Mouse (Mus musculus) macrophage (primary cell): ENCODE data around the gene BC003965. TPM values are rescaled to one million over a fixed set of nuclear protein-coding genes. Genes with fewer than 3 reads are reported as not detected.
"Not testable (repeated sequence)": the region's sequence is repeated elsewhere in the genome, so short reads cannot be mapped to it uniquely, and the experiment has no call there.

ENCODE experiments used
- H3K27ac ChIP-seq: fragments of 350-480 bp; formaldehyde crosslinking; 2 replicates; pipeline ENCODE4 v1.9.0; 2021
- H3K36me3 ChIP-seq: fragments of 350-480 bp; formaldehyde crosslinking; 2 replicates; pipeline ENCODE4 v1.9.0; 2021; ENCODE audit errors: inconsistent target
- H3K4me3 ChIP-seq: fragments of 350-480 bp; formaldehyde crosslinking; 2 replicates; pipeline ENCODE4 v1.9.0; 2021; ENCODE audit errors: inconsistent target
- H3K79me2 ChIP-seq: fragments of 350-480 bp; formaldehyde crosslinking; 2 replicates; pipeline ENCODE4 v1.9.0; 2021; ENCODE audit errors: inconsistent target
- WGBS: methylation state at CpG from one replicate; pipeline ENCODE4 v1.1.7; 2026; ENCODE audit warnings: inconsistent platforms; ENCODE audit not compliant: missing documents; 5-methylcytosine and 5-hydroxymethylcytosine counted together
- polyA plus RNA-seq: library from polyadenylated mRNA; stranded (reverse); fragments of 250-400 nt; gene quantifications from 3 replicates; pipeline ENCODE4 v1.2.4, GENCODE M21; 2018; ENCODE audit warnings: inconsistent platforms

Gene BC003965
- polyA plus RNA-seq, 1 experiment from 2014 or later: 3.5 TPM

- H3K27ac ChIP-seq: no peak overlapping the region
- 69% methylated on average over 7 of the region's 7 CpGs for WGBS
- no peaks in the 10 kb centered on the region for H3K79me2 ChIP-seq
- H3K4me3 ChIP-seq: no peak overlapping the region
- H3K36me3 ChIP-seq: peaks cover 5% of the 10 kb centered on the region; the same call in 1 of the 2 replicates
Observed at GRCm38 (mm10) chr17:25224586-25225222, 40.4 kb downstream of the BC003965 start.

- no peak overlapping the region for H3K4me3 ChIP-seq
- 88% methylated on average over 4 of the region's 4 CpGs for WGBS
- peaks cover 8% of the 10 kb centered on the region; the same call in 1 of the 2 replicates for H3K36me3 ChIP-seq
Observed at GRCm38 (mm10) chr17:25225659-25226058, 41.3 kb downstream of the BC003965 start.

GRCm38 (mm10) chr17:25227991-25228390 lies 43.6 kb downstream of the BC003965 start:
- Histone ChIP-seq H3K36me3 (peaks cover 14% of the 10 kb centered on the region; the same call in 1 of the 2 replicates), H3K4me3 (no peak overlapping the region), H3K27ac (no peak overlapping the region), H3K79me2 (no peaks in the 10 kb centered on the region)
- WGBS: 97% methylated on average over 5 of the region's 5 CpGs

More at GRCm38 (mm10) chr17:25225659-25226058, 41.3 kb downstream of the BC003965 start:
- H3K79me2 ChIP-seq: no peaks in the 10 kb centered on the region
- no peak overlapping the region for H3K27ac ChIP-seq

GRCm38 (mm10) chr17:25230014-25230655 lies 45.8 kb downstream of the BC003965 start:
- H3K4me3 ChIP-seq, H3K79me2 ChIP-seq, H3K27ac ChIP-seq: not testable (repeated sequence)
- peaks cover 23% of the 10 kb centered on the region; the same call in 1 of the 2 replicates for H3K36me3 ChIP-seq
- WGBS: 84% methylated on average over 12 of the region's 17 CpGs

- Histone ChIP-seq H3K79me2 (no peaks in the 10 kb centered on the region), H3K36me3 (peaks cover 27% of the 10 kb centered on the region; the same call in 1 of the 2 replicates), H3K27ac (no peak overlapping the region), H3K4me3 (no peak overlapping the region)
- whole genome bisulfite sequencing: 97% methylated on average over 3 of the region's 3 CpGs
Observed at GRCm38 (mm10) chr17:25230700-25231099, 46.3 kb downstream of the BC003965 start.

GRCm38 (mm10) chr17:25231621-25232020 lies 47.3 kb downstream of the BC003965 start:
- 89% methylated on average over 3 of the region's 11 CpGs for WGBS
- peaks cover 25% of the 10 kb centered on the region; the same call in 1 of the 2 replicates for H3K36me3 ChIP-seq
- H3K4me3 ChIP-seq, H3K27ac ChIP-seq, H3K79me2 ChIP-seq: not testable (repeated sequence)

- Histone ChIP-seq H3K4me3 (no peak overlapping the region), H3K27ac (no peak overlapping the region), H3K36me3 (peaks cover 20% of the 10 kb centered on the region; the same call in 1 of the 2 replicates), H3K79me2 (peaks cover 3% of the 10 kb centered on the region)
- 93% methylated on average over 9 of the region's 9 CpGs for WGBS
Observed at GRCm38 (mm10) chr17:25235635-25236034, 51.3 kb downstream of the BC003965 start.

Other genes starting within 250 kb of the BC003965 start
- gene Mapk8ip3, start 247.6 kb upstream of the BC003965 start, polyA plus RNA-seq: 14.8 to 33.6 TPM (median 23.5 TPM) in 3 replicates
- gene Jpt2, start 223.9 kb upstream of the BC003965 start, polyA plus RNA-seq: 22.2 to 58.8 TPM (median 31.5 TPM) in 3 replicates
- 6.7 to 8.9 TPM (median 7.8 TPM) in 3 replicates for gene Cramp1l, start 168.8 kb upstream of the BC003965 start, polyA plus RNA-seq
- 5.9 to 8.6 TPM (median 6.8 TPM) in 3 replicates for gene Ift140, start 168.5 kb upstream of the BC003965 start, polyA plus RNA-seq
- gene Tmem204, start 101.0 kb upstream of the BC003965 start, polyA plus RNA-seq: not detected in 3 replicates
- gene Telo2, start 68.6 kb upstream of the BC003965 start, polyA plus RNA-seq: 3.5 to 12.8 TPM (median 7.7 TPM) in 3 replicates
- gene Ptx4, start 63.8 kb upstream of the BC003965 start, polyA plus RNA-seq: not detected in 3 replicates
- gene Clcn7, start 51.2 kb upstream of the BC003965 start, polyA plus RNA-seq: 98.1 to 170 TPM (median 98.2 TPM) in 3 replicates
- not detected in 3 replicates for gene Ccdc154, start 22.1 kb upstream of the BC003965 start, polyA plus RNA-seq
- gene Gm38655, start 9.1 kb upstream of the BC003965 start, polyA plus RNA-seq: not detected in 3 replicates
- 2.4 to 4.9 TPM (median 3.0 TPM) in 3 replicates for gene Unkl, start 3.8 kb downstream of the BC003965 start, polyA plus RNA-seq
- 31.8 to 33.6 TPM (median 33.3 TPM) in 3 replicates for gene Gnptg, start 55.6 kb downstream of the BC003965 start, polyA plus RNA-seq
- 9.3 to 15.0 TPM (median 12.1 TPM) in 3 replicates for gene Tsr3, start 55.6 kb downstream of the BC003965 start, polyA plus RNA-seq
- not detected in 3 replicates for gene Baiap3, start 71.8 kb downstream of the BC003965 start, polyA plus RNA-seq
- 267 to 362 TPM (median 356 TPM) in 3 replicates for gene Ube2i, start 90.1 kb downstream of the BC003965 start, polyA plus RNA-seq
- 0.36 to 0.90 TPM in 2 of 3 replicates, not detected in the other for gene Prss34, start 113.8 kb downstream of the BC003965 start, polyA plus RNA-seq
- not detected in 3 replicates for gene Prss28, start 124.1 kb downstream of the BC003965 start, polyA plus RNA-seq
- gene Prss29, start 134.1 kb downstream of the BC003965 start, polyA plus RNA-seq: not detected in 3 replicates
- not detected in 3 replicates for gene Tpsab1, start 161.0 kb downstream of the BC003965 start, polyA plus RNA-seq
- gene Tpsb2, start 181.8 kb downstream of the BC003965 start, polyA plus RNA-seq: not detected in 3 replicates
- gene Tpsg1, start 184.7 kb downstream of the BC003965 start, polyA plus RNA-seq: not detected in 3 replicates
- not detected in 3 replicates for gene Cacna1h, start 249.2 kb downstream of the BC003965 start, polyA plus RNA-seq